Mouse (Mus musculus) CH12.LX (cell line): ENCODE data around the gene Pcdh9. TPM values are rescaled to one million over a fixed set of nuclear protein-coding genes. Genes with fewer than 3 reads are reported as not detected.

ENCODE experiments used
- DNase-seq: peaks from one replicate; pipeline ENCODE4 v3.0.0-alpha.2; 2013; ENCODE audit errors: extremely low read depth
- H3K27ac ChIP-seq: 2 replicates; pipeline ENCODE4 v1.5.1; 2012; ENCODE audit warnings: low read depth, mild to moderate bottlenecking, control low read depth, moderate library complexity; ENCODE audit not compliant: insufficient read depth
- H3K27me3 ChIP-seq: replicated peaks from 2 replicates; pipeline ENCODE3; 2012; ENCODE audit warnings: inconsistent platforms
- H3K36me3 ChIP-seq, 2 experiments: replicated peaks in 1 of 2; 2 replicates each; pipeline versions ENCODE3 to v1.6.1; 2012; ENCODE audit warnings: inconsistent platforms in 1 of 2, low read length in 1 of 2, mild to moderate bottlenecking in 1 of 2, mixed read lengths in 1 of 2, moderate library complexity in 1 of 2; ENCODE audit not compliant: control insufficient read depth in 1 of 2, insufficient read depth in 1 of 2
- H3K4me1 ChIP-seq, 2 experiments: 2 replicates each; pipeline ENCODE4 v1.6.1; 2012; ENCODE audit warnings: inconsistent platforms in 1 of 2, moderate library complexity in 1 of 2; ENCODE audit not compliant: insufficient read depth in 2 of 2, control insufficient read depth in 1 of 2
- H3K4me2 ChIP-seq: 2 replicates; pipeline ENCODE4 v1.6.1; 2012; ENCODE audit warnings: low read depth, mild to moderate bottlenecking, control low read depth; ENCODE audit not compliant: poor library complexity, insufficient read depth, severe bottlenecking
- H3K4me3 ChIP-seq, 3 experiments: fragments of 150-350 bp in 1 of 3; sonication (generic) in 1 of 3; replicated peaks in 1 of 3; 2 replicates each; pipeline versions ENCODE3 to v1.5.1; 2011 to 2012; ENCODE audit warnings: low read depth in 2 of 3, low read length in 2 of 3, mild to moderate bottlenecking in 2 of 3, moderate library complexity in 2 of 3, control low read depth in 1 of 3, improper control_type of control experiment in 1 of 3, inconsistent platforms in 1 of 3, mixed read lengths in 1 of 3; ENCODE audit not compliant: poor library complexity in 1 of 3
- H3K79me2 ChIP-seq: replicated peaks from 2 replicates; pipeline ENCODE4 v1.6.1; 2012; ENCODE audit warnings: mild to moderate bottlenecking, moderate library complexity; ENCODE audit not compliant: control insufficient read depth, poor library complexity, insufficient read depth, severe bottlenecking; ENCODE audit errors: extremely low read depth
- H3K9ac ChIP-seq: 2 replicates; pipeline ENCODE4 v1.6.1; 2012; ENCODE audit warnings: low read depth, mild to moderate bottlenecking, control low read depth, moderate library complexity; ENCODE audit not compliant: insufficient read depth
- H3K9me3 ChIP-seq: replicated peaks from 2 replicates; pipeline ENCODE3; 2012; ENCODE audit warnings: low read length, inconsistent platforms, mixed read lengths
- BHLHE40 ChIP-seq: IDR thresholded peaks from 2 replicates; pipeline ENCODE4 v1.6.1; 2011; ENCODE audit warnings: mild to moderate bottlenecking, low read depth, low read length, improper control_type of control experiment
- CHD1 ChIP-seq: IDR thresholded peaks from 2 replicates; pipeline ENCODE4 v1.6.1; 2012; ENCODE audit warnings: low read depth, low read length, improper control_type of control experiment, inconsistent platforms
- CHD2 ChIP-seq: IDR thresholded peaks from 2 replicates; pipeline ENCODE4 v1.6.1; 2011; ENCODE audit warnings: low read length, improper control_type of control experiment
- HCFC1 ChIP-seq: IDR thresholded peaks from 2 replicates; pipeline ENCODE4 v1.6.1; 2012; ENCODE audit warnings: low read depth, mild to moderate bottlenecking, inconsistent platforms, low read length, improper control_type of control experiment
- IRF4 ChIP-seq: IDR thresholded peaks from 2 replicates; pipeline ENCODE4 v1.6.1; 2014; ENCODE audit warnings: low read depth, mild to moderate bottlenecking, inconsistent platforms, low read length, improper control_type of control experiment
- JUND ChIP-seq: conservative IDR thresholded peaks from 2 replicates; pipeline ENCODE4 v1.6.1; 2011; ENCODE audit warnings: low read depth, low read length, improper control_type of control experiment
- KAT2A ChIP-seq: IDR thresholded peaks from 2 replicates; pipeline ENCODE4 v1.6.1; 2012; ENCODE audit warnings: low read length, improper control_type of control experiment, inconsistent platforms; ENCODE audit not compliant: insufficient replicate concordance
- MAZ ChIP-seq: IDR thresholded peaks from 2 replicates; pipeline ENCODE4 v1.6.1; 2012; ENCODE audit warnings: low read depth, mild to moderate bottlenecking, inconsistent platforms, low read length, improper control_type of control experiment, moderate library complexity
- NRF1 ChIP-seq: IDR thresholded peaks from 2 replicates; pipeline ENCODE4 v1.6.1; 2014; ENCODE audit warnings: low read depth, mild to moderate bottlenecking, inconsistent platforms, low read length, improper control_type of control experiment, moderate library complexity
- POLR2A ChIP-seq: IDR thresholded peaks from 2 replicates; pipeline ENCODE4 v1.6.1; 2011; ENCODE audit warnings: low read depth, mild to moderate bottlenecking, improper control_type of control experiment, low read length
- POLR2AphosphoS2 ChIP-seq: IDR thresholded peaks from 2 replicates; pipeline ENCODE4 v1.6.1; 2011; ENCODE audit warnings: low read depth, low read length, improper control_type of control experiment
- RAD21 ChIP-seq: IDR thresholded peaks from 2 replicates; pipeline ENCODE4 v1.6.1; 2011; ENCODE audit warnings: low read depth, mild to moderate bottlenecking, low read length, improper control_type of control experiment, moderate library complexity
- RCOR1 ChIP-seq: conservative IDR thresholded peaks from 2 replicates; pipeline ENCODE4 v1.6.1; 2012; ENCODE audit warnings: low read depth, mild to moderate bottlenecking, inconsistent platforms, low read length, improper control_type of control experiment
- SMC3 ChIP-seq: IDR thresholded peaks from 2 replicates; pipeline ENCODE4 v1.6.1; 2011; ENCODE audit warnings: low read depth, low read length, improper control_type of control experiment
- TBP ChIP-seq: conservative IDR thresholded peaks from 2 replicates; pipeline ENCODE4 v1.6.1; 2011; ENCODE audit warnings: low read depth, low read length, improper control_type of control experiment
- TCF12 ChIP-seq: IDR thresholded peaks from 2 replicates; pipeline ENCODE4 v1.6.1; 2014; ENCODE audit warnings: low read depth, mild to moderate bottlenecking, inconsistent platforms, low read length, improper control_type of control experiment
- UBTF ChIP-seq: IDR thresholded peaks from 2 replicates; pipeline ENCODE4 v1.6.1; 2012; ENCODE audit warnings: low read depth, mild to moderate bottlenecking, inconsistent platforms, low read length, improper control_type of control experiment, moderate library complexity
- USF1 ChIP-seq: IDR thresholded peaks from 2 replicates; pipeline ENCODE4 v1.6.1; 2014; ENCODE audit warnings: low read depth, mild to moderate bottlenecking, inconsistent platforms, low read length, improper control_type of control experiment
- ZC3H11A ChIP-seq: IDR thresholded peaks from 2 replicates; pipeline ENCODE4 v1.6.1; 2012; ENCODE audit warnings: low read depth, mild to moderate bottlenecking, inconsistent platforms, low read length, improper control_type of control experiment
- ZKSCAN1 ChIP-seq: IDR thresholded peaks from 2 replicates; pipeline ENCODE4 v1.6.1; 2012; ENCODE audit warnings: low read depth, inconsistent platforms, low read length, improper control_type of control experiment, borderline replicate concordance
- ZNF384 ChIP-seq: IDR thresholded peaks from 2 replicates; pipeline ENCODE4 v1.6.1; 2012; ENCODE audit warnings: low read depth, low read length, improper control_type of control experiment, inconsistent platforms
- dilution Hi-C: fragments of 300-500 bp; cut with MboI; formaldehyde crosslinking; loops from 2 replicates; pipeline ENCODE4 v1.14.3; 2020; ENCODE audit warnings: low sequenced_read_pairs; ENCODE audit not compliant: extremely low pct_unique_long_range_greater_than_20kb, extremely low pct_ligation_motif_present
- in situ Hi-C: fragments of 300-500 bp; cut with MboI; formaldehyde crosslinking; loops from 3 replicates; pipeline ENCODE4 v1.14.3; 2019; ENCODE audit warnings: low sequenced_read_pairs, low pct_ligation_motif_present, low pct_unique_long_range_greater_than_20kb, mixed read lengths
- polyA plus RNA-seq: library from polyadenylated mRNA; unstranded; fragments of >175 nt; gene quantifications from 2 replicates; pipeline ENCODE4 v1.2.1, GENCODE M21; 2012; ENCODE audit warnings: low read depth; ENCODE audit not compliant: insufficient read length
- total RNA-seq, 2 experiments: library from RNA; depleted of rRNA; stranded (reverse); fragments of 300-350 nt in 1 of 2; fragments of >200 nt in 1 of 2; gene quantifications; 2 replicates each; pipeline ENCODE4 v1.2.3; 2012 to 2014

The Pcdh9 gene
- total and polyA plus RNA-seq, 3 experiments, result not detected

GRCm38 (mm10) chr14:93734077-93734673 lies 156.3 kb downstream of the Pcdh9 start:
- H3K9me3 ChIP-seq, result peaks cover 29% of the 10 kb centered on the region

GRCm38 (mm10) chr14:93725798-93726197 lies 164.7 kb downstream of the Pcdh9 start:
- no peaks in the 10 kb centered on the region for H3K27me3 ChIP-seq
- no peak for DNase-seq
- no peaks in the 10 kb centered on the region for H3K36me3 ChIP-seq
- H3K4me1 ChIP-seq, result no peaks in the 10 kb centered on the region
- H3K9me3 ChIP-seq, result peaks cover 17% of the 10 kb centered on the region
- TF ChIP-seq MAZ, result no peak
- no peak for TF ChIP-seq POLR2AphosphoS2
- TF ChIP-seq TCF12, result no peak
- TF ChIP-seq USF1, result no peak
- no peak for TF ChIP-seq POLR2A
- TF ChIP-seq ZC3H11A, result no peak
- TF ChIP-seq CHD1, result no peak
- no peak for TF ChIP-seq IRF4
- H3K4me2 ChIP-seq, result no peak overlapping the region
- H3K4me3 ChIP-seq, result no peak overlapping the region
- dilution Hi-C loops, result no loop called here
- H3K27ac ChIP-seq, result no peak overlapping the region
- H3K79me2 ChIP-seq, result no peaks in the 10 kb centered on the region
- H3K9ac ChIP-seq, result no peak overlapping the region
- in situ Hi-C loops, result no loop called here

More at GRCm38 (mm10) chr14:93734077-93734673, 156.3 kb downstream of the Pcdh9 start:
- Histone ChIP-seq H3K27me3 (no peaks in the 10 kb centered on the region), H3K36me3 (no peaks in the 10 kb centered on the region), H3K4me1 (no peaks in the 10 kb centered on the region), H3K4me3 (no peak overlapping the region), H3K4me2 (no peak overlapping the region), H3K9ac (no peak overlapping the region), H3K27ac (no peak overlapping the region), H3K79me2 (no peaks in the 10 kb centered on the region)
- dilution Hi-C loops, result no loop called here
- TF ChIP-seq POLR2AphosphoS2 (no peak), RCOR1 (no peak), CHD2 (no peak), TBP (no peak), TCF12 (no peak), BHLHE40 (no peak), KAT2A (no peak), ZNF384 (no peak), SMC3 (no peak), ZC3H11A (no peak), IRF4 (no peak), ZKSCAN1 (no peak), RAD21 (no peak), CHD1 (no peak), JUND (no peak), NRF1 (no peak), HCFC1 (no peak), UBTF (no peak)
- no peak for DNase-seq
- in situ Hi-C loops, result no loop called here
